Mouse (Mus musculus): ENCODE measurements at regions not wholly inside any gene's neighbourhood (a gene's known extent, or its start where the extent isn't known, plus 50 kb on each side); places are given as distances from the start of the nearest gene placed in this dataset.
A peak's percentile ranks its signal among the peaks of the same experiment; 100 is the strongest.

DNA sequence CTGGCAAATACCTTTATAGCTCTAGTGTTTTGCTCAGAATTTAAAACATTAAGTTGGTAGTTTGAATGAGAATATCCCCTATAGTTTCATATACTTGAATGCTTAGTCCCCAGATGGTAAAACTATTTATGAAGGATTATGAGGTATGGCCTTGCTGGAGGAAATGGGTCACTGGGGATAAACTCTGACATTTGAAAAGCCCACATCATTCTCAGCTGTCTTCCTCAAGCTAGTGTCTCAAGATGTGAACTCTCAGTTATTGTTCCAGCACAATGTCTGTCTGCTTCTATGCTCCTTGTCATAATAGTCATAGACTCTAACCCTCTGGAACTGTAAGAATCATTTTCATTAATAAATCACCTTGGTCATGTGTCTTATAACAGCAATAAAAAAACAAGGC, 2004.1 kb upstream of the Gm8797 start:
- DNase-seq: no peak

DNA sequence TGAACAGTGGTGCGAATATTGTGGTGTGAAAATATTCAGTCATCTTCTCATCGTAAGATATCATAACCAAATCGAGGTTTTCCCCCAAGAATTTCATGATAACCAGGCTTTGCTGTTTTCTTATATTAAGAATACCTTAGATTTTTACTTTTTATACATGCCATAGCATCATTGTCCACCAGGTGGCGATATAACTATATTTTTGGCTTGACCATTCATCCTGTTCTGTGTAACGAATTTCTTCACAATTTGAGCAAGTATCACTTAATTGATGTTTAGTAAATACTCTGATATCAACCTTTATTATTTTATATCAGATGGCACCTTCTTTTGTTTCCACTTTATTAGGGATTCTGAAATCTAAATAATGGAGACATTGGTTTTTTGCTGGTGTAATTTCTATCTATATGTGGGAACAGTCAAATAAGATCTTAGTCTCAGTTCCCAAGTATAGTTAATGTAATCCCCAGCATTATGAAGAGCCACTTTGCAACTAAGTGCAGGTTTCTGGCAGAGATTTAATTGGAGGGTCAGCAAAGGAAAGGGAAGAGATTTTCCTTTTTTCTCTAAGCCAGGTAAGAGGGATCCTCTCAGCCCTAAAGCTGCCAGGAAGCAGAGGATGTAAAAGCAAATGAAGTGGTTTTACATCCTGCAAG, 1998.9 kb upstream of the Gm8797 start:
- peak; percentile 42 for DNase-seq

DNA sequence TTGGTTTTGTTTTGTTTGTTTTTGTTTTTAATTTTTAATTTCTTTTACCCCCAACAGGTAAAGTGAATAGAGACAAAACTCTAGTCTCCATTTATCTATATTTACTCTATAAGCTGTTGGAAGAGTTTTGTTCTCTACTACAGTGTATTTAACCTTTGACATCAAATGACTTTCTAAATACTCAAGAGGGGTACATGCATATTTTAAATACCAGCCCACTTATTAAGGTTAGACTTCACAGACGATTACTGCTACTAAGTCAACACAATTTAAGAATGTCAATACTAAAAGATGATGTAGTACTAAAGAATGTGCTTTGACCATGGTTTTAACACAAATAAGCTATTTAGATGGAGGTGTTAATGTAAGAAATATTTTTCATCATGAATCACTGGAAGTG, 1989.3 kb upstream of the Gm8797 start:
- DNase-seq: no peak

DNA sequence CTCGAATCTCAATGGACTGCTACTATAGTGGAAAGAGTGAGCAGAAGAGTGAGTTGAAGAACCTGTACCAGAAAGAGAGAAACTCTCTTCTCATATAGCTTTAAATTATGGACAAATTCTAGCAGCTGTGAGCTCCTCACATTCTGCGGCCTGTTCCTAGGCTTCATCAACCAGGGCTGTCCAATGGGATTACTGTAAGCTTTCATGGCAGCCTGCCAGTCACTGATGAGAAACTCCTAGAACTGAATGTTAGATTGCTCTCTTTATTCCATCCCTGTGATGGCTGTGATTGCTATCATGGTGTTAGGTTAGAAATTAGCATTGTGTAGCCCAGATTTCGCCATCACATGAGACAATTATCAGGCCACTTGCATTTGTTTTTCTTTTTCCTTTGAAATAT, 1966.4 kb upstream of the Gm8797 start:
- DNase-seq: no peak

DNA sequence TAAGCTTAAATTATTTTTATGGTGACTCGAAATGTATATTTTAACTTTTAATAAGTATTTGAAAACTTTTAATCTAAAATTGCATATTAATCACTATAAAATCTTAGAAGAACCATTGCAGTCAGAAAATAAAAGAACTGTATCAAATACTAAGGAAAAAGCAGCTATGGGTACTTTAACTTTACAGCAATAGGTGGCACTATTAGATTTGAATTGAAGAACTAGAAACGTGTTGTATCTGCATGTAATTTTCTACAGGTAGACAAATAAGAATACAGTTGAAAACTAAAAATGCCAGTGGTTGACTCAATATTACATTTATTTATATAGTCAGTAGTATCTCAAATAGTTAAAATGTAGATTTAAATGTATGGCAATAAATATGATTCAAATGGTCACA, 1964.6 kb upstream of the Gm8797 start:
- peak; percentile 2 for DNase-seq

DNA sequence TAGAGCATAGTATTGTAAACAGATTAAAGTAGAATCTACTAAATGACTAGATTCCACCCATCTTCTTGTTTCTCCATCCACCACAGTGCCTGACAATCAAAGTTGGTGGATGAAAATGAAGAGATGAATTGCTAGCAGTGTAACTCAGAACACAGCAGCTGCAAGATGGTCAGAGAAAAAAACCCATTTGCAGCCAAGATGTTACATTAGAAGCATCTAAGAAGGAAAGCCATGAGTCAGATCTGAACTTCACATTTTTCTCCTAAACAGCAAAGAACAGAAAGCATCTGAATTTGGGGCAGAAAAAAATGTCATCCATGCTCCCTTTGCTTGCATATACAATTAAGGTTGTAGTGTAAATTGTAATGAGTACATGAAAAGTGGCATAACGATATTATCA, 1942.8 kb upstream of the Gm8797 start:
- DNase-seq: no peak

DNA sequence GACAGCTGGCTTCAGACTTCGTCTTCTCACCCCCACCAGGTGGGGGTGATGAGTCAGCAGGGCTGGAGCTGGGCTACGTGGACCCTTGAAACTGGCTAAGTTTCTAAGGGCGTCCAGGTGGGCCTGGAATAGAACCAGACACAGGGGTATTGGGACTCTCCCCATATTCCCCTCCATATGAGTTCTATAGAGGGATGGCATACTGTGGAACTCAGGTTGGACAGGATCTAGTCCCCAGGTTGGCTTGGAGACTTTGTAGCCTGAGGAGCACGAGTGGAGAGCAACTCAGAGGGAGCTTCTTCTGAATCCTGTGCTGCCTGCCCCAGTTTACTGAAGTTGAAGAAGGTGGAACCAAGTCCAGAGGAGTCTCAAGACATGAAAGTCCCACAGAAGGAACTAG, 1921.6 kb upstream of the Gm8797 start:
- no peak for DNase-seq

DNA sequence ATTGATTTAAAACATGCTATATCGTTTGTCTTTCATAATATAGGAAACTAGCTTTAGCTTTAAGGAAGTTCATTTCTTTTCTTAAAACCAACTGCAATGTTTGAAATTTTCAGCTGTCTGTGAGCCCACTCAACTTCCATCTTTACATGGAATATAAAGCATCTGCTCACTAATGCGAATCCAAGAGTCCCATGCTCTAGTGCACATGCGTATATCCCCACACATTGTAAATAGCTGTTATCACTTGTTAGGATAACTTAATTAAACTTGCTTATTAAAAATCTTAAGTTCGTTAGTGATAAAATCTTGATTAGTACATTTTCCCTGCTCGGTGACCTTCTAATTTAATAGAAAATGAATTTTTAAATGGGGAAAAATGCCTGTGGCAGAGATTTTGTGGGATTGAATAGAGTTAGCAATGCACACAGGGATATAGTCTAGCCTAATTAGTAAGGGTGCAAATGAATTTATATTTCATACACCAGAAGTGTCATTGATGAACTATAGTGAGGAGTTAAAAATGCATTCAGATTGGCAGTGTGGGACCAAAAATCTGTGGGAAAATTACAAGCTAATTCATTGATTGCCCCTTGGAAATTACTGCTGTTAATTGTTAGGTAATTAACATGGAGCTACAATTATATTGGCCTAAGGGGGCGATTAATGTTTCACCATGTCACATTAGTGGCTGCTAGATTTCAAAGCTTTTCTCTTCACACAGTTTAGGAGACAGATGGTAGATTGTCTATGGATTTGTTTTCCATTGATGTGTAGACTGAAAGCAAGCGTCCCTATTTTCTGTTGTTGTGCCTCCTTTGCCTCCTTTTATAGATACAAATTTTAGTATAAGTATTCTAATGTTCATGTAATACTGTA, 1919.0 kb upstream of the Gm8797 start:
- DNase-seq: no peak
